ENCODE assay signal across 8 mouse cellular contexts in the genomic region with DNA sequence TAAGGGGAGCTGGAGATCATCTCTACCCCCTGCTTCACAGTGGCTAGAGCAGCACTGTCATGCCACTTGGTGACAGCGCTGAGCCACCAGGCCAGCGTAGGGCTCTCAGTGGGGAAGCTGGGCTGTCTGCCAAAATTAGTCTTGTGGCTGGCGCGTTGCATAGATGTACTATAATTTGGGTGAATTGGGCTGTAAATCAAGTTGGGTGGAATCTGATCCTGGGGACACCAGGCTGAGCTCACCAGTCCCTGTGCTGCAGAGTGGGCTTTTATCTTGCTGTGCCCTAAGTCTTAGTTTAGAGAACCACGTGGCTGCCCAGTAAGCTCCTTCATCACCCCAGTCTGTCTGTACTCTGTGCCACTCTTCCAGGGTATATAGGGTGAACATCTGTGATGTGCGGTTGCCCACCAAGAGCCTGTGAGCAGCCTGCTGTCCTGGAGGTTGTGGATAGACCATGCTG. TPM values are rescaled to one million over a fixed set of nuclear protein-coding genes. Genes with fewer than 3 reads are reported as not detected.
DNase-seq lines count a peak whose midpoint lies in the region; ATAC-seq and TF ChIP-seq lines count a peak whose summit lies in the region.

No protein-coding gene starts in this region.

- no peak overlapping the region for H3K27ac ChIP-seq in kidney, embryonic 14.5 days (ENCODE audit: low read depth, low read length)
- no peak overlapping the region for H3K27ac ChIP-seq in lung, postnatal 0 days (ENCODE audit: low read length)
- peak overlapping the region; percentile 9; the same call in 1 of the 2 replicates for H3K27ac ChIP-seq in stomach, embryonic 16.5 days (ENCODE audit: low read length)

- ATAC-seq in kidney, embryonic 14.5 days (ENCODE audit: low FRiP score, low TSS enrichment), result no peak
- ATAC-seq in lung, postnatal 0 days, result peak; percentile 41
- peak; percentile 49; the same call in 1 of the 2 replicates for ATAC-seq in stomach, embryonic 16.5 days (ENCODE audit: insufficient read depth, low FRiP score)

- H3K9me3 ChIP-seq in kidney, embryonic 14.5 days (ENCODE audit: control insufficient read depth, low read length), result no peaks in the 10 kb centered on the region
- H3K9me3 ChIP-seq in lung, postnatal 0 days (ENCODE audit: low read length), result no peaks in the 10 kb centered on the region
- no peaks in the 10 kb centered on the region for H3K9me3 ChIP-seq in stomach, embryonic 16.5 days (replicated peaks; ENCODE audit: control insufficient read depth, low read length)

- no peak for TF ChIP-seq EP300 in lung, postnatal 0 days (IDR thresholded peaks at IDR 0.05)

- no peak overlapping the region for H3K4me2 ChIP-seq in kidney, embryonic 14.5 days (replicated peaks; ENCODE audit: low read depth, low read length)
- H3K4me2 ChIP-seq in lung, postnatal 0 days (replicated peaks; ENCODE audit: low read depth, low read length), result no peak overlapping the region
- no peak overlapping the region for H3K4me2 ChIP-seq in stomach, embryonic 16.5 days (ENCODE audit: low read depth, low read length)

- no peaks in the 10 kb centered on the region for H3K4me1 ChIP-seq in kidney, embryonic 14.5 days (ENCODE audit: control insufficient read depth, insufficient read depth, low read length)
- H3K4me1 ChIP-seq in lung, postnatal 0 days (ENCODE audit: insufficient read depth, low read depth, low read length), result no peaks in the 10 kb centered on the region
- H3K4me1 ChIP-seq in stomach, embryonic 16.5 days (ENCODE audit: control insufficient read depth, insufficient read depth, low read length), result peaks cover 5% of the 10 kb centered on the region

- H3K9ac ChIP-seq in kidney, embryonic 14.5 days (ENCODE audit: low read depth, low read length), result no peak overlapping the region
- no peak overlapping the region for H3K9ac ChIP-seq in lung, postnatal 0 days (replicated peaks; ENCODE audit: low read depth)
- H3K9ac ChIP-seq in stomach, embryonic 16.5 days (ENCODE audit: low read length), result peak overlapping the region; percentile 36

- TF ChIP-seq CTCF in lung, postnatal 0 days (IDR thresholded peaks at IDR 0.05), result peak; percentile 16

- H3K27me3 ChIP-seq in kidney, embryonic 14.5 days (ENCODE audit: control insufficient read depth, insufficient read depth, low read length), result no peaks in the 10 kb centered on the region
- H3K27me3 ChIP-seq in lung, postnatal 0 days (replicated peaks; ENCODE audit: insufficient read depth, low read length), result no peaks in the 10 kb centered on the region
- no peaks in the 10 kb centered on the region for H3K27me3 ChIP-seq in stomach, embryonic 16.5 days (ENCODE audit: control insufficient read depth, insufficient read depth, low read length)

- WGBS in kidney, embryonic 14.5 days, result 58% methylated on average over 6 of the region's 6 CpGs
- 43% methylated on average over 6 of the region's 6 CpGs for WGBS in lung, postnatal 0 days
- 63% methylated on average over 6 of the region's 6 CpGs for WGBS in stomach, embryonic 16.5 days

- H3K36me3 ChIP-seq in kidney, embryonic 14.5 days (ENCODE audit: control insufficient read depth, insufficient read depth, low read length), result peaks cover 85% of the 10 kb centered on the region
- H3K36me3 ChIP-seq in lung, postnatal 0 days (ENCODE audit: insufficient read depth, low read length), result peaks cover 21% of the 10 kb centered on the region
- peaks cover 9% of the 10 kb centered on the region for H3K36me3 ChIP-seq in stomach, embryonic 16.5 days (ENCODE audit: control insufficient read depth, insufficient read depth, low read length)

- DNase-seq in kidney, adult 18-20 months, result peak; percentile 36
- DNase-seq in cerebellum, adult 9-10 months, result peak; percentile 92
- peak; percentile 29 to 44 for DNase-seq in heart, adult 9 months (ENCODE audit: low spot score in 2 of 2)
- peak; percentile 69 for DNase-seq in kidney, postnatal 14 days
- DNase-seq in lung, postnatal 0 days (ENCODE audit: low spot score), result peak; percentile 60
- no peak for DNase-seq in T-cell, adult 2 months (ENCODE audit: low spot score)

- no peak overlapping the region for H3K4me3 ChIP-seq in kidney, embryonic 14.5 days (ENCODE audit: low read length)
- no peak overlapping the region for H3K4me3 ChIP-seq in lung, postnatal 0 days (ENCODE audit: low read depth, low read length)
- H3K4me3 ChIP-seq in stomach, embryonic 16.5 days (replicated peaks; ENCODE audit: low read length), result no peak overlapping the region

RNA-seq across cellular contexts. Expression of a gene that starts 20.8 kb away (rescaled TPM):
- polyA plus RNA-seq in kidney, embryonic 14.5 days (2014; fragmentation: Nextera tagmentation; extraction: Ambion mirVana), result 80.7 and 107 TPM in 2 replicates
- 42.6 and 44.8 TPM in 2 replicates for polyA plus RNA-seq in lung, postnatal 0 days (2015; fragmentation: Nextera tagmentation; extraction: Ambion mirVana)
- 75.6 and 79.7 TPM in 2 replicates for polyA plus RNA-seq in stomach, embryonic 16.5 days (2015; fragmentation: Nextera tagmentation; extraction: Ambion mirVana)

RNA-seq across cellular contexts. Expression of a gene that starts 23.7 kb away (rescaled TPM):
- 447 and 572 TPM in 2 replicates for polyA plus RNA-seq in kidney, embryonic 14.5 days (2014; fragmentation: Nextera tagmentation; extraction: Ambion mirVana)
- 380 and 426 TPM in 2 replicates for polyA plus RNA-seq in lung, postnatal 0 days (2015; fragmentation: Nextera tagmentation; extraction: Ambion mirVana)
- 426 and 434 TPM in 2 replicates for polyA plus RNA-seq in stomach, embryonic 16.5 days (2015; fragmentation: Nextera tagmentation; extraction: Ambion mirVana)

RNA-seq across cellular contexts. Expression of a gene that starts 23.9 kb away (rescaled TPM):
- polyA plus RNA-seq in kidney, embryonic 14.5 days (2014; fragmentation: Nextera tagmentation; extraction: Ambion mirVana), result 17.6 and 23.6 TPM in 2 replicates
- polyA plus RNA-seq in lung, postnatal 0 days (2015; fragmentation: Nextera tagmentation; extraction: Ambion mirVana), result 17.2 and 17.5 TPM in 2 replicates
- 19.6 and 20.2 TPM in 2 replicates for polyA plus RNA-seq in stomach, embryonic 16.5 days (2015; fragmentation: Nextera tagmentation; extraction: Ambion mirVana)
